Mouse (Mus musculus): ENCODE data around the gene Mapkap1.

DNA sequence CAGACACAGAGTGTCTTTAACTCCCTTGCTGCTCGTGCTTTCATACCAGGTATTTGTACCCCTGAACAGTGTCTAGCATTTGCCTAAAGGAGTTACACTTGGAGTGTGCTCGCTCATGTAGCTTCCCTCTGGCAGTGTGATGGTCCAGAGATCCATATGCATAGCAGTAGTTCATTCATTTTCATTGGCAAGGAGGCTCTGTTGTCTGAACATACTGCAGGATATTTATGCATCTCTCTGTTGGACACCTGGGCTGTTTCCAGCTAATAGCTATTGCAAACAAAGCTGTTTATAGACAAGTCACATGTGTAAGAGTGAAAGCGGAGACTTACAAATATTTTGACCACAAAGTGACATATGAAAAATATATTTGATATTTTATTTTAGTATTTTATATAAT lies 67.2 kb downstream of the Mapkap1 start:
- TF ChIP-seq CTCF (IDR thresholded peaks at IDR 0.05; ENCODE audit: low read depth) (no peak), EP300 (IDR thresholded peaks at IDR 0.05; ENCODE audit: low read depth) (no peak)

All from liver, embryonic 14.5 days (tissue).